Mouse (Mus musculus) ES-Bruce4 (cell line): ENCODE results near the gene Fbxl7.

Experiments
- CTCF ChIP-seq: IDR thresholded peaks from one replicate; pipeline ENCODE4 v1.8.1; 2011; ENCODE audit warnings: low read depth, low read length
- EP300 ChIP-seq: IDR thresholded peaks from 2 replicates; pipeline ENCODE4 v1.6.1; 2011; ENCODE audit warnings: low read depth, low read length; ENCODE audit not compliant: insufficient read depth

DNA sequence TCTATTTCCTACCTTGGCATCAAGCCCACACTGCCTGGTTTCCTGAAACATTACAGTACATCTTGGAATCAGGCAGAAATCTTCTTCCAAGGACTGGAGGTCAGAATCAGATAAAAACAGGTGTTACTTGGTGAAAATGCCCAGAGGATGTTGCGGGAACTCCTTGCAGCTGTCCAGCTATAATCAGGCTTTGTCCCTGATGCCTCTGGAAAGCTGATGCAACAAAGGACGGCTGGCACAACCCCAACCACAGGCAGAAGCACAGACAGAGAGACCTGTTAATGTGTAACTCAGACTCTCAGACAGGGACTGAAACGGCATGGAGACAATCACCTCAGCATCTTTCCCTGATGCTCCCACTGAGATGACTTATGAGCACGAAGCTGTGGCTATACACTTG lies 133.7 kb downstream of the Fbxl7 start:
- no peak for TF ChIP-seq EP300
- no peak for TF ChIP-seq CTCF
